Mouse (Mus musculus): ENCODE measurements at regions not wholly inside any gene's neighbourhood (a gene's known extent, or its start where the extent isn't known, plus 50 kb on each side); places are given as distances from the start of the nearest gene placed in this dataset.

DNA sequence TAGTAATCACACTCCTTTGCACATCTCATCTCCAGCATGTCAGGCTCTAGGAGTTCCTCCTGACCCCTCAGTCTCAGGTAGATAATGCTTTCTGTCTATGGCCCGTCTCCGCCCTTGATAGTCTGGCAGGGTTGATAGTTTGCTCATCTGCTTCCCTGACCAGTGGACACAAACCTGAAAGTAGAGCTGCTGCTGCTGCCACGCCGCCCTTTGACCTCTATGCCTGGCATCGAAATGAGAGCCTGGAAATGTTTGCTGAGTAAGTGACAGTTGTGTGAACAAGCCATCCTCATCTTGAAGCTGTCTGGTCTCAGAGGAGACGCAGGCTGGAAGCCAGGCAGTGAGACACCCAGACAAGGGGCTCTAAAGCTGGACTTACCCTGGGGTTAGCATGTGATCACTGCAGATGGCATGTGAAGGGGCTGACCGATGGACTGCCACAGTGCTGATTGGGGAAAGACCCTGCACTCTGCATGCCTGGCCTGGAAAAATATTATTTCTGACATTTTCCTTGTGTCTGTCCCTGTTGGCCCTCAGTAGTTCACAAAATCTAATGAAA is 109.8 kb upstream of the Syt6 start:
- DNase-seq, result peak; percentile 42

DNA sequence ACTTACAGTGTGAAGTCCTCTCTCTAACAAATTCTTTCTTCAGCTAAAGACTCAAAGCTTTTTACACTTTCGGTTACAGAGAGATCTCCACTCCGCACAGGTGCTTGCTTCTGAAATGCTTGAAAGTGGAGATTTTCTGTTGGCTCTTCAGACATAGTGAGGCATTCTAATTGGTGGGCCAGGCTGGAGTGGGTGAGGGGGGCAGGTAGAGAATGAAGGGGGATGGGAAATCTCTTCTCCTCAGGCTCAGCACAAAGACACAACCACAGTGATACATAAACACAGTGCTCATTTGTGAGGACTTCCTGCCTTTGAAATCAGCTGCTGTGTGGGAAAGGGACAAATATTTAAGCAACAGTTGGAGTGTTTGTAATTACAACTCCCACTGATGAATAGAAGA is 109.1 kb upstream of the Syt6 start:
- DNase-seq, result no peak

DNA sequence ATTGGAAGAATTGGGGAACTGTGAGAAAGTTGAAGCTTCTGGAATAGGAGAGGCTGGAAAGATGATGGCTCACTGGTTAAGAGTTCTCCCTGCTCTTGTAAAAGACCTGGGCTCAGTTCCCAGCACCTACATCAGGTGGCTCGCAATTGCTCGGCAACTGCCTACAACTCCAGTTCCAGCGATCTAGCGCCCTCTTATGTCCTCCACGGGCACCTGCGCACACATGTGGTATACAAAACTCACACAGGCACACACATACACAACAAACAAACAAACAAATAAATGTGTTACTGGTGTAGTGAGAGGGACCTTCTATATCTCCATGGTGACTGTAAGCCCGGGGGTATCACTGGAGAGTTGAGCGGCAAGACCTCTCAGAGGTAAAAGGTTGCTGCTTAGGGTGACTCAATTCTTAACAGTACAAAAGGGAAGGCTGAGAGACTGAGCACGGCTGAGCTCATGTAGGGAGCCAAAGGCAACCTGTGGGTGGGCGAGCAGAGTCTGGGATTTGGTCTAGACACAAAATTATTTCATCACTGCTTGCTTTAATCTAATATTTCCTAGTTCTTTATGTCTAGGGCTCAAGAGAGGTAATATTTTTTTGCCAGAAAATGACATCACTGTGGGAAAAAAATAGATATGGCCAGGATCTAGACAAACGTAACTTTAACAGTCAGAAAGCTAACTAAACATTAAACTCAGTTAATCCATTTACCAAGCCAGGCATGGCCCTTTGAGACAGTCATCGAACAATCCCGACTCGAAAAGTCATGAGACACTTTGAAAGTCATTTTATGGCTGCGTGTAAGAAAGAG is 104.2 kb upstream of the Syt6 start:
- DNase-seq, result no peak

DNA sequence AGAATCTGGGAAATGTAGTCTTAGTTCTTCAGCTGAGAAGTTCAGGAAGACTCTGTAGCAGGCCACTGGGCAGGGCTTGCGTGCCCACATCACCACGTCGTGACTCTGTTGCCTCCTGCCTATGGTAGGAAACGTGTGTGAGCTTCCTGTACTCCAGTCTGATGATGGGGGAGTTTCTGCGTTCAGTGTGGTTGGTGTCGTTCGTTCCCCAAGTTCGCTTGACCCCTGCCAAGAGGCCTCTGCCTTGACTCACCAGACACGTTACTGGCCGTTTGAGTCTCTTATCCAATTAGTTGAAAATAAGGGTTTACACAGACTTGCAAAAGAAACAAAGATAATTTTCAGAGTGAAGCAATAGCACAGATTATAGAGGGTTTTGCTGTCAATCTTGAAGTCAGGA is 102.4 kb upstream of the Syt6 start:
- no peak for DNase-seq

DNA sequence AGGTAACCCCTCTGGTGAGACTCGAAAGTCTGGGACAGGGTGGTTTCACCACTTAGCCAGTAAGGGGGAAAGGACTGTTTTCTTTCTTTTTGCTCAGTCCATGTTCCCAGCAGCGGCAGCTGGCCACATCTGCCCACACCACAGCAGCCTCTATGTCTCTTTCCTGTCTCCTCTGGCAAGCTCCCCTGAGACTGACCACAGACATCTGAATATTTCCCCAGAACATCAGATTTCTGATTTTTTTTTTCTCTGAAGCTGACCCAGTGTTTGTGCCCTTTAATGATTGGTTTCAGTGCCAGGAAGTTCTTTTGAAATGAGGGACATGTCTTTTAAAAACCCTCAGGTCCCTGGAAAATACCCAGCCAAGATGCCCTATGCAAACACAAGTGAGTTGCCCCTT is 101.7 kb upstream of the Syt6 start:
- no peak for DNase-seq

DNA sequence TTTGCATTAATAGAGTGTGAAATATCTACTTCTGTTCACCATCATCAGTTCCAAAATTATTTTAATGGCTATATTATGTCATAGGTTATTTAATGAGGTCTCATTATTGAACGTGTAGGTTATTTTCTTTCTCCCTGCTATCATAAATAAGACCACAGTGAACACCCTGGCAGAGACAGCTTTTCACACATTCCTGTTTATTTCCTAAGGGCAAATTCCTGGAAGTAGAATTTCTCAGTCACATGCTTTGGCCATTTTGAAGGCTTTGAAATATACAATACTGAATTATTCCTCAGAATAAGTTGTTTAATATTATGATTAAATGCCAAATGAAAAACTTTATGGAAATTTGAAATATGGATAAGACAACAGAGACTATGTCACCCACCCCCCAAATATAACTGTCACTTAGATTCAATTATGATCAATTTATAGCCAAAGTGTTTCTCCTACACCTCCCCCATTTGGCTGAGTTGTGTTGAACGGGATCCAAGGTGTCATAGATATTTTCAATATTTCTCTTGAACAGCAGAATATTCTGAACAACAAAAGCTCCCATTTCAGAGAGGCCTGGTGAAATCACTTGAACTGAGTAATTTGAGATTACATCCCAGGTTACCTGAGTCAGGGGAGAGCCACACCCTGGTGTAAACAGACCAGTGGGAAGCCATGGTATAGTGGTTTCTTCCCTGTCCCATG is 95.0 kb upstream of the Syt6 start:
- no peak for DNase-seq

DNA sequence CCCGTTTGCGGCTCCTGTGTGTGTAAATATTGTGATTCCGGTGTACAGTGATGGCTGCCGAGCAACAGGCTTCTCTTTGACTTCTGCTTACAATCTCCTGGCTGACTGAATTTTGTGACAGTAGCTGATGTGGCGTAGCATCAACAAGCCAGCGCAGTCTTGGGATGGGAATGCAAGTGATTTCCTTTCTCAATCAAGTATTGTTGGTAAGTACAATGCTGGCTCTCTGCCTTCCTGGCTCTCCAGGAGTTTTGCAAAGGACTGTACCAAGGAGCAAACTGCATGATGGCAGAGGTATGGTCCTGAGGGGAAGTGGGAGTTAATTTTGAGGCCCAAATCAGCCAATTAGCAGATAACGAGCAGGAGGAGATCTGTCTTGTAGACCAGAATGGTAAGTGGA is 94.4 kb upstream of the Syt6 start:
- DNase-seq, result no peak

DNA sequence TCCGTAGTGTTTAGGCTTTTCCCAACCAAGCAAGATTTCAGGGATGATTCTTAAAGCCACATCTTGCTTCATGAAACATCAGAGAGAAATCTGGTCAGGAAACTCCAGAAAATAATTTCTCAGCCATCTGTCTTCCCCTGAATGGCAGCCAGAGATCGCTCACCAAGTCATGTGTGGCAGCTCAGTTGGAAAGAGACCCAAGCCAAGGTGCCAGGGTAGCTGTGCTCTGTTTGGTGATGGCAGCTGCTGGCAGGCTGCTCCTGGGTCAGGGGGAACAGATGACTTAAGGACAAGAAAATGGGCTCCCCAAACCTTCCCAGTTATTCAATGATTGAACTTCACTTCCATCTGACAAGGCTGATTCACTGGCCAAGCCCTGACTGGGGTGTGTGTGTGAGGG is 91.7 kb upstream of the Syt6 start:
- DNase-seq, result no peak

DNA sequence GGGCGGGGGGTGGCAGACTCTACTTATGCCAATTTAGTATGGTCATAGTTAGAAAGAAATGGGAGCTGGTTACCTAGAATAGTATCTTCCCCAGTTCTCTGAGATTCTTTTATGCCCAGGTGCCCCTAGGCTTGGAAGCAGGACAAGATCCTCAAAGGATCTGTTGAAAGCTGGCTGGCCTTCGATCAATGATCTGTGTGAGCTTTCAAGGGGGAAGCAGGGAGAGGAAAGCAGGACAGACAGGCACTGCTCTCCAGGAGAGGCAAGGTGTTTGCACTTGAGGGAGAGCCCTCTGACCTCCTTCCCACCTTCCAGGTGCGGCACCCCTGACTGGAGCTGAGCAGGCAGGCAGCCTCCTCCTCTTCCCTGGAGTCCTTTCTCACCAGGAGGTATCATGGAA is 91.3 kb upstream of the Syt6 start:
- no peak for DNase-seq

DNA sequence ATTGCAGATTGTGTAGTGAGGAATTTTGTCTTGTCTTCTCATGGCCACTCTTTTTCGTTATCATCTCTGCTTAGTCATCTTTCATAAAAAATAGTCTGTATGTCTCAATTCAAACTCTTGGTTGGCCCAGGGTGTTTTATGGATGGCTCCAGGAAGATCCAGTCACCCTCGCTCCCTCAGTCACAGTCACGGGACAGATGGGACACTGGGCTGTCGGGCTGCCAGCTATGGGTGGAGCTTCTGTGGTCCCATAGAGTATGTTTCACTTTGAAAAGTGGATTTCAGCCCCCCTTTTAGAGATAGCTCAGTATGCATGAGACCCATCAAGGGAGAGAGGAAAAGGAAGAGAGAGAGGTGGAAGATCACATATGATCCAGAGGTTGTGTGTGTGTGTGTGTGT is 85.2 kb upstream of the Syt6 start:
- no peak for DNase-seq

DNA sequence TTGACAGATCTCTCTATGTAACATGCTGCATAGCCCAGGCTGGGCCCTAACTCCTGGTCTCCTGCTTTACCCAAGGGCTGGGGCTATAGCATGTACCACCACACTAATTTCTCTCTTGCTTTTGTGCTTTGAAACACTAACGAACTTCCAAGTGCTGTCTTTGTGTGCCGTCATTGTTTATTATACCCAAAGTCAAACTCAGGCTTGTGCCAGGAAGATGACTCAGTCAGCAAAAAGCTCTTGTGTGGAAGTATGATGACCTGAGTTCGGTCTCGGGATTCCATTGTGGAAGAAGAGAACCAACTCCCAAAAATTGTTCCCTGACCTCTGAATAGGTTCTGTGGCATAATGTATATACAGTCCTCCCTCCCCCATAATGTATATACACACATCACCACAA is 84.1 kb upstream of the Syt6 start:
- DNase-seq, result no peak

DNA sequence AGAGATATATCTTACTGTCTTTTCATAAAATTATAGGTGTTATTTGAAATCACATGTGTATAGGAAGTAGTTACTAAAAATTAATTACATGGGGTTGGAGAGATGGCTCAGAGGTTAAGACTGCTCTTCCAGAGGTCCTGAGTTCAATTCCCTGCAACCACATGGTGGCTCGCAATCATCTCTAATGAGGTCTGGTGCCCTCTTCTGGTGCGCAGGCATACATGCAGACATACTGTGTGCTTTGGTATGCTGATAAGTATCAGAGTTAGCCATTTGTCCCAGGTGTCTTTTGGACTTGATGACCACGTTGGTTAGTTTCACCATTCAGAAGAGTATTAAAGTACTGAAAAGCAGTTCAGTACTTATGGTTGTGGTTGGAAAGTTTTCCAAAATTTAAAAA is 82.8 kb upstream of the Syt6 start:
- no peak for DNase-seq

DNA sequence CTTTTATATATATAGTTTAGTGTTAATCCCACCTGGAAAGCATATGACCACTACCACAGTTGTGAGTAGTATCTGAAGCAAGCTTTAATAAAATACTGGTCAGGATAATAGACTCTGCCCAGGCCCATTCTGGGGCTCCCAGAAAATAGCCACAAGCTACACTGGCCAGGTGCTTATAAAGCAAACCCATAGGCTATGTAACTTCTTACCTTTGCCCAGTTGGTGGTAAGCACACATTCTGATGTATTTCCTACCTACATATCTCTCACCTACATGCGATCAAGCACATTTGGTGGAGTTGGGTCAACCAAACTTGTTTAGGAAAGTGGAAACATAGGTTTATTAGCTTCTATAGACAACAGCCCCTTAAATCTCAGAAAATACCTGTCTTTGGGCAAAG is 81.4 kb upstream of the Syt6 start:
- DNase-seq, result no peak

DNA sequence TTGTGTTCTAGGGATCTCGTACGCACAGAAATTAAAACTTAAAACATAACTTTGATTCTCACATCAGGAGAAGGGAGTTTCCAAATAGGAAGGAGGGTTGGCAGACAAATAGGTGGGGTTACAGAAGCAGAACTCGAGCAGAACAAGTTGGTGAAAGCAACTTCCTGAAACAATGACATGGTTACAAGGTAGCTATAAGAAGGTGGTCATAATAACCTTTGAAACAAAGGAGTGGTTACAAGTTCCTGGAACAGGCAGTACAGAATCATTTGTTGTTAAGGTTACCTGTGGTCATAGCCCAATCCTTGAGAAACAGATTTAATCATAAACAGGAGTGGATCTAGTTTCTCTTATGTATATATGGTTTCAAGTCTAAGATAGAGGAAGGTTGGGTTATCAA is 81.0 kb upstream of the Syt6 start:
- DNase-seq, result no peak

DNA sequence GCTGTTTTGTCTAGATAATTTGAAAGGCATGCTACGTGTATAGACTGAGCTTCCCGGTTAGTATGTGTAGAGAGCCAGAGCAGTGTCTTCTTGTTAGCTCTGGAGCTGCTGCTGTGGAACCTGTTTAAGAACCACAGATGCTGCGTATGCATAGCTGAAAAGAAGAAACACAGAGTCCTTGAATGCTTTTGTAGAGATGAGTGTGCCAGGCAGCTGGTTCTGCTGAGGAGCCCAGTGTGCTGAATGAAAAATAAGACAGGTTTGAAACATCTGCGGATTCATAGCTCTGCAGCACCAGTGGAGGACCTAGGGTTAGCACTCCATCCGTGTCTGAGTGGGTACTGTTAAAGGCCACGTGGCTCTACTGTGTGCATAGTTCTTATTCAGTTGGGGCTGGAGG is 78.9 kb upstream of the Syt6 start:
- DNase-seq, result no peak

DNA sequence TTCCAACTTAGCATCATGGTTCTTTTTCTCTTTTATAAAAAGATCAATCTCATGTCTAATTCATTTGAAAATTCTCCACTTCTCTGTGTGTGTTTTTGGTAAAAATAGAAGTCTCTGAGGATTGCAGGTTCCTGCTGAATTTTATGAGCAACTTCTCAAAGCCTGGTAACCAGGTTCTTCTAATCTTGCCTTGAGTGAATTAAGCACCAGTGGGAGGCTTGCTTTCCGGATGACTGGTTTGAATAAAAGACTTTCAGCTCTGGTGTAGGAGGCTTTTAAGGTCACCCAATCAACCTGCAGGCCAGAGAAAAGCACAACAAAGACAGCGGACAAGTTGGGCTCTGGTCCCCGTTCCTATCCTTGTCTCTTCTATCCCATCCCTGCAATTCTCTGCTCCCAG is 78.3 kb upstream of the Syt6 start:
- no peak for DNase-seq

DNA sequence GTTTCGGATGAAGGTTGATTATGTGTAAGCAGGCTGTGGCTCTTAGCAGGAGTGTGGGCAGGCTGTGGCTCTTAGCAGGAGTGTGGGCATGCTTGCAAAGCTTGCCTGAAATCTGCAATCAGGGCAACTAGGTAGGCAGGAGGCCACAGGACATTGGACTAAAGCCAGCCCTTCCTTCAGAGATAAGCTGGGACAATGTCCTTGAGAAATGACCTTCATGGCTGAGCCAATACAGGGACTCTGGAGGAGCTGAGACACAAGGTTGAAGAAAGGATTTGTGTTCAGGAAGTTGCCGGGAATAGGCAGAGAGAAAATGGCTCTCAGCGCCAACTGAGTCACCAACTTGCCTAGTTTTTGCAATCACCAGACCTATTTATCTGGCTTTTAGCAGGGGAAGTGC is 77.3 kb upstream of the Syt6 start:
- no peak for DNase-seq

DNA sequence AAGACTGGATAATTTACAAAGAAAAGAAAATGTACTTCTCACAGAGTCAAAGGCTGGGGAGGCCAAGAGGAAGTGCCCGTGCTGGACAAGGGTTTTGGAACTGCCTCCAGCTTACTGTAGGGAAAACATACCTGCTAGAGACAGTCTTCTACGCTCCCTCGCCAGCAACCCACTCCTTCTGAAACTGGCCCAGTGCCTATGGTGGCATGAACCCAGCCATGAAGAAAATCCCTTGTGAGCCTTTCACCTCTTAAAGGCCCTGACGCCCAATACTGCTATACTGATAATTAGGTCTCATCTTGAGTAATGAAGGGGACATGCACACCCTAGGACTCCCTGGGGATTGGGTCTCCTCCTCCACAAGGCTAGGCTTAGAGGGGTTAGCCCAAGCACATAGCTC is 76.6 kb upstream of the Syt6 start:
- DNase-seq, result no peak

DNA sequence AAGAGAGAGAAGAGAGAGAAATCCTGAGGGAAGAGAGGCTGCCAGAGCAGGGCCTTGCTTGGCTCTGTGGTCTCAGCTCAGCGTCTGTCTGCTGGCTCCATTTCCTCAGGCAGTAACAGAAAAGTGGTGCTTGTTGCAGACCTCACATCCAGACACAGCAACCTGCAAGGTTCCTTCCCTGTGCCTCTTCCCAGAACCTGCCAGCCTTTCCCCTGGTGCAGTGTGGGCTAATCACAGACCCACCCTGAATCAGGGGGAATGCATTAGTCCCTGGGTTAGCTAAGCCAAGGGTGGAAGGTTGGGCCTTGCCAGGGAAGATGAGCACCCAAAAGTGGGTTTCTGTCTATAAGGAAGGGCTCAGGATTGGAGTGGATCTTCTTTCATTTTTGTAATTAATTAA is 75.2 kb upstream of the Syt6 start:
- DNase-seq, result no peak

DNA sequence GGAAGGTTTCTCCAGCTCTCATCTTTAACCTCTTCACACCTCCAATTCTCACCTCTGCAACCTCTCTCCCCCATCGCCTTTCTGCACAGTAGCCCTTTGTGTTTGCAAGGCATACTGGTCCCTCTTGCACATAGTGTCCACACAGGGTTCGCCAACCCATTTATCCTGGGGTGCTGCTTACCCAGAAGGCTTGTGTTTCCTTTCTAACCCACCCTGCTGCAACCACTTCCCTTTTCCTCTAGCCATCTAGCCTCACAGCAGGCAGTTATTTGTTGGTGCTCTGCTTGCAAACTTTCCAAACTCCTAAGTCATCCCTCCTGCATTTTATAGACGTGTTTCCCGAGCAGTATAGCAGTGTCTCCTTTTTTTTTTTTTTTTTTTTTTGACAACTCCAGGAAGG is 74.7 kb upstream of the Syt6 start:
- no peak for DNase-seq

DNA sequence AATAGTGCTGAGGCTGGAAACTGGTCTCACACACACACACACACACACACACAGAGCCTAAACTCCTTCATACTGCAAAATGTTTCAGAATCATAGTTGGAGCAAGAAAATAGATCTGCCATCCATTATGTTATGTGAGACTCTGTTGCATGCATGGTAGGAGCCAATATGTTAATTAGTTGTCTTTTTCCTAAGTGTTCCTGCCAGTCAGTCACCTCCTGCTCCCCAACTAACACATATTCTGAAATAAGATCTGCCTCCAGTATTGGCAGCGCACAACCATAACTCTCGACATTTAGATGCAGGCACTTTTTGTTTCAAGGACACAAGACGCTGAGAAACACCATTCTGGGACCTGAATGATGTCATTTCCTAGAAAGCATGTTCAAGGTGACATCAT is 70.9 kb upstream of the Syt6 start:
- no peak for DNase-seq

DNA sequence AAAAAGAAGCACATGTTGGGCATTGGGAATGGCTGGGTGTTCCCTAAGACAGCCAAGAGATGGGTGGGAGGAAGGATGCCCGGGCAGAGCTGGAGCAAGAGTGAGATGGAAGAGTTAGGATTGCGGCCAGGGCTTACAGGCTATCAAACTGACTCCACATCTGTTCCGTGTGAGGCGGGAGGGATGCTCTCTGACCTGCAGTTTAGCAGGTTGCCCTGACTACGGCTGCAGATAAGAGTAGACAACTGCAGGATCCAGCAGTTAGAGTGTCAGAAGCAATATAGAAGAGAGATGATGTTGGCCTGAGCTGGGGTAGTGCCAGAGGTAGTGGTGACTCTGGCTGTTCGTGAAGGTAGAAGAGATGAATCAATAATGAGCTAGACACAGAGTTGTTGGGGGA is 61.6 kb upstream of the Syt6 start:
- DNase-seq, result no peak

DNA sequence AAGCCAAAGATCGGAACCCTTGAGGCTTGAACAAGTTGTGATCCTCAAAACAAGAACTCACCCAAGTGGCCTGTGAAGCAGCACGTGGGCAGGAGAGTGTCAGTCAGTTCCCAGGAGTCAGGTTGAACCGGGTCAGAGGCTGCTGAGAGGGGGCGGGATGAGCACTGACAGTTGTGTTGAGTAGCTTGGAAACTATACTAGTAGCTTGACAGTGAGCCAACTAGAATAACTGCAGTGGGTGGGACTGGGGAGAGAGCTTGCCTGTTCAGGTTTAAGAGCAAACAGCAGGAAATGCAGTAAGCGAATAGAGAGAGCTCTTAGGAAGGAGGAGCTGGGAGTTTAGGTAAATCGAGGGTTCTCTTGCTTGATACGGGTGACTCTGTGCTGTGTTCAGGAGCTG is 61.0 kb upstream of the Syt6 start:
- no peak for DNase-seq

DNA sequence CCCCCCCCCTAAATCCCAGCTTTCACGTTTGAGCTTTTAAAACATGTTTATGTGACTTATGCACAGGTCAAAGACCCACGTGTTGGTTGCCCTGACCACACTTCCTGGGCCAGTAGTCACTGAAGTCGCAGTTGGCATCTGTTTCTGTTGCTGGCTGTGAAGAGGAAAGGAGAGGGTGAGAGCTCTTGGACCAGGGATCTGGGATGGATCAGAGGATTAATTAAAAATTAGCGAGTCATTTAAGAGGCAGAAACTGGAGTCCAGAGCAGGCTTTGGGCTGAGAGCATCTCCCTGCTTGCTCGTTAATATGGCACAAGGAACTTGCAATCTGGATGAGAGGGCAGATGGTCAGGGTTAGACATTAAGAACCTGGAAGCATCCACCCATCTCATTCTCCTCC is 59.1 kb upstream of the Syt6 start:
- no peak for DNase-seq

Data from kidney, adult 18-20 months (tissue).